ENCODE assay signal across 8 mouse cellular contexts in the genomic region with DNA sequence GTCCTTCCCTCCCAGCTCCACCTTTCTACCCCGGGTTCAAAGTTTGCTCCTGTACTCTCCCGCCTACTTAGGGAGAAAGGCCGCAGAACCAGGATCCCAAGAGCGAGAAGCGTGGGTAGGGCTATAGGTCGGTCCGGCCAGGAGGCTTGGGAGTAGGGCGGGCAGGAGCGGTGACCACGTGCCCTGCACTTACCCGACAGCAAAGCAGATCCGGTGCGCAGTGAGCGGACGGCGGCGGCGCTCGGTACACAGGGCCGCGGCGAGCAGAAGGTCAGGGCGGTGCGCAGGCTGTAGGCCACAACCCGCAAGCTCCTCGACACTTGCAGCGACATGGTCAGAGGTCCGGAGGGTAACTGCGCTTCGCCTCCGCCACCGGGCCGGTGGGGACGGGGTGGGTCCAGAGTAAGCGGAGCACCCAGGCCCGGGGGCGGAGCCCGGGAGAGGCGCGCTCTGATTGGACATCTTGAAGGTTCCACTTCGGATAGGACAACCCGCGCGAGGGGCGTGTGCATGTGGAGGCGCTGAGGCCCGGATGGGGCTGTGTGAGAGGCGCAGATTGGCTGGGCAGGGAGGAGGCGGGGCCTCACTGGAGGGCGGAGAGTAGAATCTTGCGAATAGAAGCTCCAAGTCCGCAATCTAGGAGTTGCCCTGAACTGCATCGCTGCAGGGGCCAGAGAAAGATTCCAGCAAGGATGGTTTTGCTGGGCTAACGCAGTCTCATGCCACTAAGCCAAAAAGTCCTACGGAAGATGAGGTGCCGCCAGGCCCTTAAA. TPM values are rescaled to one million over a fixed set of nuclear protein-coding genes. Genes with fewer than 3 reads are reported as not detected.
A peak's percentile ranks its signal among the peaks of the same experiment; 100 is the strongest.
DNase-seq lines count a peak whose midpoint lies in the region; ATAC-seq and TF ChIP-seq lines count a peak whose summit lies in the region.

Gene Gcsh (minus strand): TSS at position 443 of the 773 bp plus-strand sequence.

- peak within 1 kb of the TSS; percentile 78 for H3K9ac ChIP-seq in heart, embryonic 11.5 days (ENCODE audit: low read depth, low read length)
- peak within 1 kb of the TSS; percentile 70 for H3K9ac ChIP-seq in kidney, embryonic 16.5 days (replicated peaks; ENCODE audit: low read length)
- peak within 1 kb of the TSS; percentile 91 for H3K9ac ChIP-seq in liver, adult 2 months (ENCODE audit: low read depth, low read length)

- DNase-seq in brain, embryonic 14.5 days (ENCODE audit: low read depth): peak; percentile 99
- peak; percentile 95 for DNase-seq in liver, adult 2 months (ENCODE audit: extremely low read depth, low read depth, low spot score)
- peak; percentile 97 for DNase-seq in splenic B cell, adult 2 months (ENCODE audit: low read depth, low spot score)

- H3K36me3 ChIP-seq in C2C12 (ENCODE audit: control insufficient read depth, insufficient read depth) (peaks cover 10% of the 10 kb centered on the region), myocyte (ENCODE audit: control insufficient read depth, insufficient read depth) (no peaks in the 10 kb centered on the region)
- peaks cover 6% of the 10 kb centered on the region; the same call in 1 of the 2 replicates for H3K36me3 ChIP-seq in erythroblast, embryonic 14.5 days (ENCODE audit: control insufficient read depth)
- no peaks in the 10 kb centered on the region for H3K36me3 ChIP-seq in heart, embryonic 11.5 days (ENCODE audit: control insufficient read depth, insufficient read depth, low read length)
- H3K36me3 ChIP-seq in kidney, embryonic 16.5 days (ENCODE audit: insufficient read depth, low read length): peaks cover 4% of the 10 kb centered on the region; the same call in 1 of the 2 replicates
- peaks cover 2% of the 10 kb centered on the region; the same call in 1 of the 2 replicates for H3K36me3 ChIP-seq in liver, adult 2 months (ENCODE audit: control insufficient read depth, insufficient read depth, low read length)
- no peaks in the 10 kb centered on the region for H3K36me3 ChIP-seq in splenic B cell, adult 2 months (ENCODE audit: control insufficient read depth, insufficient read depth, low read length, poor library complexity, severe bottlenecking)

- WGBS in heart, embryonic 11.5 days (ENCODE audit: insufficient replicate concordance): under 1% methylated on average over 56 of the region's 56 CpGs
- under 1% methylated on average over 53 of the region's 56 CpGs for WGBS in kidney, embryonic 16.5 days
- under 1% methylated on average over 56 of the region's 56 CpGs for WGBS in liver, adult 2 months

- peak; percentile 58; the same call in 1 of the 2 replicates for TF ChIP-seq POLR2A in brain, embryonic 14.5 days (IDR thresholded peaks at IDR 0.05; ENCODE audit: borderline replicate concordance, extremely low read depth, insufficient read depth, insufficient read length, poor library complexity, severe bottlenecking)
- TF ChIP-seq POLR2A in liver, adult 2 months (IDR thresholded peaks at IDR 0.05; ENCODE audit: extremely low read depth, insufficient read depth, low read length): peak; percentile 89
- peak; percentile 93 for TF ChIP-seq POLR2A in myocyte (IDR thresholded peaks at IDR 0.05; ENCODE audit: insufficient read length, low read depth)

- no peaks in the 10 kb centered on the region for H3K9me3 ChIP-seq in erythroblast, embryonic 14.5 days (ENCODE audit: control insufficient read depth, low read length)
- H3K9me3 ChIP-seq in heart, embryonic 11.5 days (replicated peaks; ENCODE audit: control insufficient read depth, low read length): no peaks in the 10 kb centered on the region
- H3K9me3 ChIP-seq in kidney, embryonic 16.5 days (ENCODE audit: low read length): no peaks in the 10 kb centered on the region

- H3K27ac ChIP-seq in heart, embryonic 11.5 days (ENCODE audit: low read depth, low read length): peak within 1 kb of the TSS; percentile 70; the same call in 1 of the 2 replicates
- peak within 1 kb of the TSS; percentile 68 for H3K27ac ChIP-seq in kidney, embryonic 16.5 days (ENCODE audit: low read length)
- peak within 1 kb of the TSS; percentile 81 for H3K27ac ChIP-seq in liver, adult 2 months (replicated peaks; ENCODE audit: insufficient read depth, low read depth, low read length)

- H3K79me3 ChIP-seq in C2C12 (ENCODE audit: low read depth): peaks cover 25% of the 10 kb centered on the region

- peak within 1 kb of the TSS; percentile 51 for H3K4me3 ChIP-seq in C2C12 (ENCODE audit: insufficient read depth, poor library complexity, severe bottlenecking)
- peak within 1 kb of the TSS; percentile 75 for H3K4me3 ChIP-seq in erythroblast, embryonic 14.5 days (replicated peaks)
- peak within 1 kb of the TSS; percentile 76 for H3K4me3 ChIP-seq in heart, embryonic 11.5 days (ENCODE audit: low read depth, low read length)
- peak within 1 kb of the TSS; percentile 63 for H3K4me3 ChIP-seq in kidney, embryonic 16.5 days (ENCODE audit: low read length)
- peak within 1 kb of the TSS; percentile 84 for H3K4me3 ChIP-seq in liver, adult 2 months (ENCODE audit: insufficient read depth, low read depth, low read length)
- peak within 1 kb of the TSS; percentile 58 for H3K4me3 ChIP-seq in myocyte

- peak within 1 kb of the TSS; percentile 90 for H3K4me2 ChIP-seq in heart, embryonic 11.5 days
- H3K4me2 ChIP-seq in kidney, embryonic 16.5 days (replicated peaks; ENCODE audit: low read depth, low read length): peak within 1 kb of the TSS; percentile 87
- peak within 1 kb of the TSS; percentile 80 for H3K4me2 ChIP-seq in myocyte (ENCODE audit: low read depth)

- peak within 1 kb of the TSS; percentile 92 for H3ac ChIP-seq in C2C12 (ENCODE audit: control insufficient read depth, insufficient read length, low read depth)
- peak within 1 kb of the TSS; percentile 4 for H3ac ChIP-seq in myocyte (ENCODE audit: control insufficient read depth, insufficient read length)

- ATAC-seq in heart, embryonic 11.5 days (replicated peaks; ENCODE audit: insufficient number of reproducible peaks, low FRiP score, low TSS enrichment): peak; percentile 100
- ATAC-seq in kidney, embryonic 16.5 days (ENCODE audit: low FRiP score, low TSS enrichment): peak; percentile 100

- TF ChIP-seq CTCF in C2C12 (IDR thresholded peaks at IDR 0.05; ENCODE audit: control insufficient read depth, insufficient read depth, insufficient read length): no peak
- no peak for TF ChIP-seq CTCF in brain, embryonic 14.5 days (IDR thresholded peaks at IDR 0.05; ENCODE audit: borderline replicate concordance, extremely low read depth, insufficient read depth, insufficient read length)
- no peak for TF ChIP-seq CTCF in liver, adult 2 months (IDR thresholded peaks at IDR 0.05; ENCODE audit: low read depth, low read length)

- H3K4me1 ChIP-seq in erythroblast, embryonic 14.5 days (ENCODE audit: control insufficient read depth): peaks cover 26% of the 10 kb centered on the region
- peaks cover 16% of the 10 kb centered on the region for H3K4me1 ChIP-seq in heart, embryonic 11.5 days (ENCODE audit: control insufficient read depth, insufficient read depth, low read length)
- peaks cover 9% of the 10 kb centered on the region; the same call in 1 of the 2 replicates for H3K4me1 ChIP-seq in kidney, embryonic 16.5 days (ENCODE audit: insufficient read depth, low read length)
- H3K4me1 ChIP-seq in liver, adult 2 months (ENCODE audit: control insufficient read depth, insufficient read depth, low read length): peaks cover 5% of the 10 kb centered on the region

- H3K27me3 ChIP-seq in C2C12 (ENCODE audit: control insufficient read depth, insufficient read depth, insufficient read length) (no peaks in the 10 kb centered on the region), myocyte (ENCODE audit: control insufficient read depth, insufficient read depth, insufficient read length) (no peaks in the 10 kb centered on the region)
- peaks cover 3% of the 10 kb centered on the region; the same call in 1 of the 2 replicates for H3K27me3 ChIP-seq in erythroblast, embryonic 14.5 days (ENCODE audit: control insufficient read depth)
- no peaks in the 10 kb centered on the region for H3K27me3 ChIP-seq in heart, embryonic 11.5 days (ENCODE audit: control insufficient read depth, insufficient read depth, low read length)
- no peaks in the 10 kb centered on the region for H3K27me3 ChIP-seq in kidney, embryonic 16.5 days (ENCODE audit: insufficient read depth, low read length)
- no peaks in the 10 kb centered on the region for H3K27me3 ChIP-seq in liver, adult 2 months (ENCODE audit: control insufficient read depth, insufficient read depth, low read length)
- H3K27me3 ChIP-seq in splenic B cell, adult 2 months (ENCODE audit: control insufficient read depth, insufficient read depth, low read length, poor library complexity, severe bottlenecking): no peaks in the 10 kb centered on the region

- H3K79me2 ChIP-seq in C2C12 (ENCODE audit: control insufficient read depth, insufficient read depth) (peaks cover 49% of the 10 kb centered on the region), myocyte (ENCODE audit: control insufficient read depth, insufficient read depth) (peaks cover 20% of the 10 kb centered on the region)
- H3K79me2 ChIP-seq in liver, adult 2 months (ENCODE audit: control insufficient read depth, insufficient read depth, low read length): peaks cover 14% of the 10 kb centered on the region; the same call in 1 of the 2 replicates

TF ChIP-seq in C2C12, 6 proteins besides CTCF, POLR2A, EP300 and RAD21:
- TF ChIP-seq CEBPB (IDR thresholded peaks at IDR 0.05; ENCODE audit: low read depth) (no peak), MAX (IDR thresholded peaks at IDR 0.05) (peak; percentile 69), USF1 (IDR thresholded peaks at IDR 0.05; ENCODE audit: low read depth) (peak; percentile 75)

TF ChIP-seq in myocyte, 11 proteins besides CTCF, POLR2A, EP300 and RAD21 (continues in another document):
- peak in 1 of 3 experiments; percentile 23 for TF ChIP-seq MYOG (IDR thresholded peaks at IDR 0.05; ENCODE audit: control insufficient read depth in 1 of 3, insufficient read depth in 1 of 3, insufficient read length in 2 of 3, low read depth in 2 of 3)
- no peak for TF ChIP-seq MAX (IDR thresholded peaks at IDR 0.05; ENCODE audit: low read depth)
- peak; percentile 19 for TF ChIP-seq TCF3 (IDR thresholded peaks at IDR 0.05; ENCODE audit: insufficient read length, low read depth)
- peak; percentile 92 for TF ChIP-seq POLR2AphosphoS2 (IDR thresholded peaks at IDR 0.05; ENCODE audit: insufficient read length, low read depth)
- TF ChIP-seq TCF12 (IDR thresholded peaks at IDR 0.05; ENCODE audit: insufficient read depth, poor library complexity, severe bottlenecking): no peak
- no peak for TF ChIP-seq E2F4 (IDR thresholded peaks at IDR 0.05; ENCODE audit: insufficient read depth)
- peak in 1 of 3 experiments; percentile 1 for TF ChIP-seq MYOD1 (IDR thresholded peaks at IDR 0.05; ENCODE audit: control insufficient read depth in 1 of 3, insufficient read length in 2 of 3, low read depth in 2 of 3)

RNA-seq across cellular contexts. Expression of gene Gcsh, which starts in this region (rescaled TPM):
- 27.6 TPM for polyA plus RNA-seq in C2C12 (2012; fragmentation: generic; extraction: Trizol)
- 52.1 and 56.8 TPM in 2 replicates for polyA plus RNA-seq in brain, embryonic 14.5 days (2012; rRNA removed)
- polyA plus RNA-seq in erythroblast, embryonic 14.5 days (2012): 0.04 and 0.10 TPM in 2 replicates
- 91.7 and 95.2 TPM in 2 replicates for polyA plus RNA-seq in heart, embryonic 11.5 days (2014; fragmentation: Nextera tagmentation; extraction: Ambion mirVana)
- polyA plus RNA-seq in kidney, embryonic 16.5 days (2015; fragmentation: Nextera tagmentation; extraction: Ambion mirVana): 191 and 203 TPM in 2 replicates
- total RNA-seq in liver, adult 2 months (2014; rRNA removed): 146 and 161 TPM in 2 replicates
- 75.7 and 96.4 TPM in 2 replicates for polyA plus RNA-seq in liver, adult 2 months (2012; rRNA removed)
- polyA plus RNA-seq in myocyte (2012; fragmentation: generic; extraction: Trizol): 23.2 TPM

Comparison
In these comparisons a context has a peak if more than half of its experiments do, and no peak if none do; other contexts are left out.
1. Peak in every context shown above with its lines: DNase-seq, ATAC-seq, H3K4me3 ChIP-seq and H3K27ac ChIP-seq.
2. RNA of gene Gcsh (polyA plus RNA-seq): 191 to 203 TPM in kidney, embryonic 16.5 days, 91.7 to 95.2 TPM in heart, embryonic 11.5 days, 75.7 to 96.4 TPM in liver, adult 2 months, 52.1 to 56.8 TPM in brain, embryonic 14.5 days, 27.6 TPM in C2C12 (single experiment) and 23.2 TPM in myocyte (single experiment); 0.04 to 0.10 TPM in erythroblast, embryonic 14.5 days; every median in the first group is over 10 times any median in the second.